Mouse (Mus musculus): ENCODE data around the gene Ttf2. TPM values are rescaled to one million over a fixed set of nuclear protein-coding genes. Genes with fewer than 3 reads are reported as not detected.

Ttf2 gene
- total and polyA plus RNA-seq, 2 experiments from 2014 or later, result 4.4 to 13.5 TPM

GRCm38 (mm10) chr3:101013005-101013404, 43.5 kb upstream of the Ttf2 start:
- Histone ChIP-seq H3K9me3 (replicated peaks; ENCODE audit: control insufficient read depth, low read length) (no peaks in the 10 kb centered on the region), H3K4me1 (ENCODE audit: control insufficient read depth, insufficient read depth) (peaks cover 25% of the 10 kb centered on the region), H3K36me3 (replicated peaks; ENCODE audit: control insufficient read depth, insufficient read depth, low read length) (no peaks in the 10 kb centered on the region), H3K4me3 (ENCODE audit: low read depth, low read length) (no peak overlapping the region), H3K27me3 (ENCODE audit: control insufficient read depth, insufficient read depth, low read length) (no peaks in the 10 kb centered on the region), H3K27ac (ENCODE audit: low read depth) (no peak overlapping the region), H3K4me2 (ENCODE audit: low read depth, low read length) (no peak overlapping the region), H3K9ac (replicated peaks; ENCODE audit: low read depth, low read length) (no peak overlapping the region)
- ATAC-seq (ENCODE audit: insufficient read depth, low read depth) (no peak), DNase-seq (ENCODE audit: low spot score) (no peak)
- 94% methylated on average over 10 of the region's 10 CpGs for WGBS
- TF ChIP-seq EP300 (IDR thresholded peaks at IDR 0.05; ENCODE audit: low read depth), result no peak
- TF ChIP-seq CTCF (IDR thresholded peaks at IDR 0.05; ENCODE audit: low read depth), result no peak

DNA sequence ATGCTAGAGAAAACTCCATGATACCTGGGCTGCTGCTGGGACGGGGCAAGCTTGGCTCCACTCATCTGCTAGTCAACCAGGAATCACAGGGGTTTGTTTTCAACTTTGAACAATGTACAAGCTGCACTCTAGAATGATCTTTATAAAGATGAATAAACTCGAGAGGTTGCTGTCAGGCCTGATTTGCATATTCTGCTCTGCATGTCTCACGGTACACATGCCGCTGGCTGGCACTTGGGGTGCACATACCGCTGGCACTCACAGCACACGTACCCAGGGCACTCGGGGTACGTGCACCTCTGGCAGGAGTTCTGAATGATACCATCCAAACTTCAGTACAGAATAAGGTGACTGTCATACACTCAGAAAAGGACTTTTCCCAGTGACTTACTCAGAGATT, 43.1 kb upstream of the Ttf2 start:
- Histone ChIP-seq H3K4me3 (ENCODE audit: low read depth, low read length) (no peak overlapping the region), H3K4me1 (ENCODE audit: control insufficient read depth, insufficient read depth) (peaks cover 25% of the 10 kb centered on the region), H3K4me2 (ENCODE audit: low read depth, low read length) (no peak overlapping the region), H3K36me3 (replicated peaks; ENCODE audit: control insufficient read depth, insufficient read depth, low read length) (no peaks in the 10 kb centered on the region), H3K9me3 (replicated peaks; ENCODE audit: control insufficient read depth, low read length) (no peaks in the 10 kb centered on the region), H3K27ac (ENCODE audit: low read depth) (peak overlapping the region; percentile 56), H3K27me3 (ENCODE audit: control insufficient read depth, insufficient read depth, low read length) (no peaks in the 10 kb centered on the region), H3K9ac (replicated peaks; ENCODE audit: low read depth, low read length) (no peak overlapping the region)
- TF ChIP-seq CTCF (IDR thresholded peaks at IDR 0.05; ENCODE audit: low read depth) (no peak), EP300 (IDR thresholded peaks at IDR 0.05; ENCODE audit: low read depth) (no peak)
- DNase-seq (ENCODE audit: low spot score) (no peak), ATAC-seq (ENCODE audit: insufficient read depth, low read depth) (no peak)
- 71% methylated on average over 8 of the region's 8 CpGs for WGBS

GRCm38 (mm10) chr3:101012131-101012571, 42.7 kb upstream of the Ttf2 start:
- 25% methylated on average over 10 of the region's 10 CpGs for WGBS
- H3K27me3 ChIP-seq (ENCODE audit: control insufficient read depth, insufficient read depth, low read length), result no peaks in the 10 kb centered on the region
- DNase-seq (ENCODE audit: low spot score), result no peak
- TF ChIP-seq EP300 (IDR thresholded peaks at IDR 0.05; ENCODE audit: low read depth), result no peak
- no peak for TF ChIP-seq CTCF (IDR thresholded peaks at IDR 0.05; ENCODE audit: low read depth)
- H3K4me1 ChIP-seq (ENCODE audit: control insufficient read depth, insufficient read depth), result peaks cover 25% of the 10 kb centered on the region
- no peak overlapping the region; the same call in 1 of the 2 replicates for H3K4me2 ChIP-seq (ENCODE audit: low read depth, low read length)
- 0 out of 2 replicates have a peak overlapping the region, but pooled peaks have one; percentile 26 for H3K9ac ChIP-seq (replicated peaks; ENCODE audit: low read depth, low read length)
- H3K4me3 ChIP-seq (ENCODE audit: low read depth, low read length), result no peak overlapping the region
- peak; percentile 89 for ATAC-seq (ENCODE audit: insufficient read depth, low read depth)
- peak overlapping the region; percentile 56 for H3K27ac ChIP-seq (ENCODE audit: low read depth)
- no peaks in the 10 kb centered on the region for H3K9me3 ChIP-seq (replicated peaks; ENCODE audit: control insufficient read depth, low read length)
- no peaks in the 10 kb centered on the region for H3K36me3 ChIP-seq (replicated peaks; ENCODE audit: control insufficient read depth, insufficient read depth, low read length)

GRCm38 (mm10) chr3:101011203-101011600, 41.7 kb upstream of the Ttf2 start:
- H3K27ac ChIP-seq (ENCODE audit: low read depth), result no peak overlapping the region
- no peaks in the 10 kb centered on the region for H3K36me3 ChIP-seq (replicated peaks; ENCODE audit: control insufficient read depth, insufficient read depth, low read length)
- no peak for ATAC-seq (ENCODE audit: insufficient read depth, low read depth)
- H3K4me2 ChIP-seq (ENCODE audit: low read depth, low read length), result no peak overlapping the region
- peaks cover 25% of the 10 kb centered on the region for H3K4me1 ChIP-seq (ENCODE audit: control insufficient read depth, insufficient read depth)
- no peak overlapping the region for H3K9ac ChIP-seq (replicated peaks; ENCODE audit: low read depth, low read length)
- H3K27me3 ChIP-seq (ENCODE audit: control insufficient read depth, insufficient read depth, low read length), result no peaks in the 10 kb centered on the region
- 75% methylated on average over 5 of the region's 5 CpGs for WGBS
- no peak overlapping the region for H3K4me3 ChIP-seq (ENCODE audit: low read depth, low read length)
- DNase-seq (ENCODE audit: low spot score), result no peak
- TF ChIP-seq CTCF (IDR thresholded peaks at IDR 0.05; ENCODE audit: low read depth), result no peak
- TF ChIP-seq EP300 (IDR thresholded peaks at IDR 0.05; ENCODE audit: low read depth), result no peak
- H3K9me3 ChIP-seq (replicated peaks; ENCODE audit: control insufficient read depth, low read length), result no peaks in the 10 kb centered on the region

DNA sequence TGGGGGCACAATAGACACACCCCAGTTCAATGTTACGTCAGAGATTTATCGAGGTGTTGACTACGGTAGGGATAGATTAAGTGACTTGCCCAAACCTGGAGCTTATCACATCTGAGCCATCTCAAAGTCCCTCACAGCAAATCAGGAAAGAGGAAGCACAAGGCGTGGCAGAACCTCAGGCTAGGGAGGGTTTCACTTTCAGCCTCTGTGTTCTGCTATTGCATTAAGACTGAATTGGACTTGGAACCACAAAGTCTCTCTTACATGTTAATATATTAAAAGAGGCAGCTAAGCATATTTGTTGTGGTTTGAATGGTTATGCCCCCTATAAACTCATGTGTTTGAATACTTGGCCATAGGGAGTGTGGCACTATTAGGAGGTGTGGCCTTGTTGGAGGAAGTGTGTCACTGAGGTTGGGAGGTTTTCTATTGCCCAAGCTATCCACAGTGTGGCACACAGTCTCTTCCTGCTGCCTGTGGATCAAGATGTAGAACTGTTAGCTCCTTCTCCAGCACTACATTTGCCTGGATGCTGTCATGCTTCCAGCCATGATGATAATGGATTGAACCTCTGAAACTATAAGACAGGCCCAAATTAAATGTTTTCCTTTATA, 41.2 kb upstream of the Ttf2 start:
- 88% methylated on average over 4 of the region's 4 CpGs for WGBS
- Histone ChIP-seq H3K27me3 (ENCODE audit: control insufficient read depth, insufficient read depth, low read length) (no peaks in the 10 kb centered on the region), H3K9me3 (replicated peaks; ENCODE audit: control insufficient read depth, low read length) (no peaks in the 10 kb centered on the region), H3K9ac (replicated peaks; ENCODE audit: low read depth, low read length) (no peak overlapping the region), H3K27ac (ENCODE audit: low read depth) (no peak overlapping the region), H3K4me2 (ENCODE audit: low read depth, low read length) (no peak overlapping the region), H3K4me3 (ENCODE audit: low read depth, low read length) (no peak overlapping the region), H3K36me3 (replicated peaks; ENCODE audit: control insufficient read depth, insufficient read depth, low read length) (no peaks in the 10 kb centered on the region), H3K4me1 (ENCODE audit: control insufficient read depth, insufficient read depth) (peaks cover 22% of the 10 kb centered on the region)
- no peak for TF ChIP-seq EP300 (IDR thresholded peaks at IDR 0.05; ENCODE audit: low read depth)
- ATAC-seq (ENCODE audit: insufficient read depth, low read depth) (no peak), DNase-seq (ENCODE audit: low spot score) (no peak)

Measured in heart, postnatal 0 days (tissue).